8 mouse cellular contexts compared by ENCODE assay signal in genomic region chr15:79442257-79442611, GRCm38 (mm10). TPM values are rescaled to one million over a fixed set of nuclear protein-coding genes. Genes with fewer than 3 reads are reported as not detected.
DNase-seq lines count a peak whose midpoint lies in the region; ATAC-seq and TF ChIP-seq lines count a peak whose summit lies in the region.

No protein-coding gene starts in this region.

- H3K4me2 ChIP-seq in forebrain, embryonic 13.5 days: peak overlapping the region; percentile 95
- H3K4me2 ChIP-seq in liver, embryonic 14.5 days (ENCODE audit: low read depth): peak overlapping the region; percentile 71

- peaks cover 6% of the 10 kb centered on the region; the same call in 1 of the 2 replicates for H3K27me3 ChIP-seq in heart, embryonic 10.5 days (ENCODE audit: insufficient read depth, poor library complexity, severe bottlenecking)
- H3K27me3 ChIP-seq in C2C12 (ENCODE audit: control insufficient read depth, insufficient read depth, insufficient read length): peaks cover 3% of the 10 kb centered on the region
- H3K27me3 ChIP-seq in forebrain, embryonic 13.5 days: no peaks in the 10 kb centered on the region
- H3K27me3 ChIP-seq in liver, embryonic 14.5 days (ENCODE audit: control insufficient read depth, insufficient read depth, low read length): no peaks in the 10 kb centered on the region; the same call in 1 of the 2 replicates

- peaks cover 66% of the 10 kb centered on the region for H3K4me1 ChIP-seq in heart, embryonic 10.5 days
- peaks cover 45% of the 10 kb centered on the region for H3K4me1 ChIP-seq in forebrain, embryonic 13.5 days
- peaks cover 0 to 2% of the 10 kb centered on the region in 2 experiments; a peak in 2 of 4 replicates for H3K4me1 ChIP-seq in liver, embryonic 14.5 days (replicated peaks; ENCODE audit: control insufficient read depth in 2 of 2, insufficient read depth in 2 of 2, low read length in 1 of 2)

- peak overlapping the region; percentile 60 for H3ac ChIP-seq in C2C12 (ENCODE audit: control insufficient read depth, insufficient read length, low read depth)

- 5% methylated on average over 6 of the region's 6 CpGs for WGBS in heart, embryonic 10.5 days
- under 1% methylated on average over 6 of the region's 6 CpGs for WGBS in forebrain, embryonic 13.5 days
- WGBS in liver, embryonic 14.5 days (ENCODE audit: insufficient replicate concordance): 22% methylated on average over 6 of the region's 6 CpGs

- H3K9me3 ChIP-seq in heart, embryonic 10.5 days: no peaks in the 10 kb centered on the region
- H3K9me3 ChIP-seq in forebrain, embryonic 13.5 days (replicated peaks): no peaks in the 10 kb centered on the region
- no peaks in the 10 kb centered on the region for H3K9me3 ChIP-seq in liver, embryonic 14.5 days (ENCODE audit: control insufficient read depth, low read length)

- peak overlapping the region; percentile 100 for H3K9ac ChIP-seq in forebrain, embryonic 13.5 days
- peak overlapping the region; percentile 70 for H3K9ac ChIP-seq in liver, embryonic 14.5 days (replicated peaks)

- TF ChIP-seq EP300 in liver, embryonic 14.5 days (IDR thresholded peaks at IDR 0.05; ENCODE audit: low read depth): no peak

- H3K79me3 ChIP-seq in C2C12 (ENCODE audit: low read depth): peaks cover 37% of the 10 kb centered on the region

- ATAC-seq in forebrain, embryonic 13.5 days: peak; percentile 39; the same call in 1 of the 2 replicates
- no peak for ATAC-seq in liver, embryonic 14.5 days (ENCODE audit: insufficient read depth)

- peak overlapping the region; percentile 99 for H3K27ac ChIP-seq in heart, embryonic 10.5 days
- H3K27ac ChIP-seq in forebrain, embryonic 13.5 days: peak overlapping the region; percentile 98
- H3K27ac ChIP-seq in liver, embryonic 14.5 days: no peak overlapping the region

- peaks cover 52% of the 10 kb centered on the region for H3K79me2 ChIP-seq in C2C12 (ENCODE audit: control insufficient read depth, insufficient read depth)

- intact Hi-C loops in heart, postnatal 14 days (cut with DNase I): no loop called here

- H3K4me3 ChIP-seq in heart, embryonic 10.5 days: peak overlapping the region; percentile 90
- H3K4me3 ChIP-seq in C2C12 (ENCODE audit: insufficient read depth, poor library complexity, severe bottlenecking): peak overlapping the region; percentile 78
- peak overlapping the region; percentile 95 for H3K4me3 ChIP-seq in forebrain, embryonic 13.5 days
- peak overlapping the region; percentile 57 to 64; a peak in 3 of 4 replicates for H3K4me3 ChIP-seq in liver, embryonic 14.5 days (ENCODE audit: insufficient read depth in 1 of 2, low read depth in 2 of 2, low read length in 2 of 2)

- TF ChIP-seq CTCF in C2C12 (IDR thresholded peaks at IDR 0.05; ENCODE audit: control insufficient read depth, insufficient read depth, insufficient read length): no peak
- no peak for TF ChIP-seq CTCF in liver, embryonic 14.5 days (IDR thresholded peaks at IDR 0.05; ENCODE audit: low read depth)

- no peak for DNase-seq in heart, embryonic 10.5 days (ENCODE audit: low spot score)
- no peak for DNase-seq in heart, postnatal 14 days
- no peak for DNase-seq in liver, embryonic 14.5 days (ENCODE audit: low read depth in 3 of 3, low spot score in 3 of 3)
- DNase-seq in yolk sac, embryonic 10.5 days (ENCODE audit: low spot score): no peak
- DNase-seq in embryo, embryonic 9.5 days (ENCODE audit: extremely low spot score): no peak
- no peak for DNase-seq in retina, embryonic 14.5 days (ENCODE audit: low spot score)

- H3K36me3 ChIP-seq in heart, embryonic 10.5 days: peaks cover 12% of the 10 kb centered on the region
- H3K36me3 ChIP-seq in C2C12 (ENCODE audit: control insufficient read depth, insufficient read depth): peaks cover 20% of the 10 kb centered on the region
- H3K36me3 ChIP-seq in forebrain, embryonic 13.5 days (ENCODE audit: poor library complexity, severe bottlenecking): peaks cover 16% of the 10 kb centered on the region
- no peaks in the 10 kb centered on the region for H3K36me3 ChIP-seq in liver, embryonic 14.5 days (replicated peaks; ENCODE audit: control insufficient read depth, insufficient read depth, low read depth)

TF ChIP-seq in C2C12, 6 proteins besides CTCF, POLR2A, EP300 and RAD21:
- TF ChIP-seq MAX (IDR thresholded peaks at IDR 0.05): no peak
- no peak for TF ChIP-seq MYOD1 (IDR thresholded peaks at IDR 0.05; ENCODE audit: control insufficient read depth, insufficient read length, low read depth)
- no peak for TF ChIP-seq MYOG (IDR thresholded peaks at IDR 0.05; ENCODE audit: control insufficient read depth, extremely low read depth, insufficient read length)
- TF ChIP-seq USF1 (IDR thresholded peaks at IDR 0.05; ENCODE audit: low read depth): no peak
- no peak for TF ChIP-seq CEBPB (IDR thresholded peaks at IDR 0.05; ENCODE audit: low read depth)
- no peak for TF ChIP-seq FOSL1 (IDR thresholded peaks at IDR 0.05; ENCODE audit: insufficient read depth, low read length, poor library complexity, severe bottlenecking)
TF ChIP-seq in C2C12: peak in this region for 0.

RNA-seq across cellular contexts. Expression of gene Csnk1e, which starts 13.1 kb away (rescaled TPM):
- polyA plus RNA-seq in heart, embryonic 10.5 days (2016; fragmentation: Nextera tagmentation; extraction: Ambion mirVana): 87.9 and 102 TPM in 2 replicates
- 10 to 100 TPM; 62.3 to 67.3 TPM for total RNA-seq in heart, postnatal 14 days (2021)
- 98.6 TPM for polyA plus RNA-seq in C2C12 (2012; fragmentation: generic; extraction: Trizol)
- 200 and 208 TPM in 2 replicates for polyA plus RNA-seq in forebrain, embryonic 13.5 days (2015; fragmentation: Nextera tagmentation; extraction: Ambion mirVana)
- polyA plus RNA-seq in liver, embryonic 14.5 days (2012; rRNA removed): 9.5 and 9.8 TPM in 2 replicates
- 3.7 and 5.5 TPM in 2 replicates for polyA plus RNA-seq in liver, embryonic 14.5 days (2014; fragmentation: Nextera tagmentation; extraction: Ambion mirVana)

RNA-seq across cellular contexts. Expression of gene Tmem184b, which starts 38.9 kb away (rescaled TPM):
- 67.7 and 76.3 TPM in 2 replicates for polyA plus RNA-seq in heart, embryonic 10.5 days (2016; fragmentation: Nextera tagmentation; extraction: Ambion mirVana)
- 10 to 100 TPM; 52.8 to 55.6 TPM for total RNA-seq in heart, postnatal 14 days (2021)
- polyA plus RNA-seq in C2C12 (2012; fragmentation: generic; extraction: Trizol): 74.2 TPM
- polyA plus RNA-seq in forebrain, embryonic 13.5 days (2015; fragmentation: Nextera tagmentation; extraction: Ambion mirVana): 29.4 and 31.3 TPM in 2 replicates
- 7.2 and 10.3 TPM in 2 replicates for polyA plus RNA-seq in liver, embryonic 14.5 days (2012; rRNA removed)
- polyA plus RNA-seq in liver, embryonic 14.5 days (2014; fragmentation: Nextera tagmentation; extraction: Ambion mirVana): 5.7 and 8.6 TPM in 2 replicates
